Mouse (Mus musculus): Measurements from ENCODE around the gene Praf2. TPM values are rescaled to one million over a fixed set of nuclear protein-coding genes. Genes with fewer than 3 reads are reported as not detected.
"Not testable (repeated sequence)": the region's sequence is repeated elsewhere in the genome, so short reads cannot be mapped to it uniquely, and the experiment has no call there.

Praf2 gene
- polyA plus RNA-seq, 1 experiment from 2014 or later, result 81.1 TPM

- Histone ChIP-seq H3K27me3 (replicated peaks; ENCODE audit: control insufficient read depth, insufficient read depth, low read length) (no peaks in the 10 kb centered on the region), H3K36me3 (ENCODE audit: control insufficient read depth, insufficient read depth, low read length) (no peaks in the 10 kb centered on the region), H3K4me1 (replicated peaks; ENCODE audit: control insufficient read depth, insufficient read depth, low read length) (no peaks in the 10 kb centered on the region), H3K4me2 (ENCODE audit: low read length) (no peak overlapping the region), H3K4me3 (ENCODE audit: low read depth, low read length) (no peak overlapping the region), H3K9me3 (ENCODE audit: control insufficient read depth, low read length) (no peaks in the 10 kb centered on the region), H3K9ac (ENCODE audit: low read length) (no peak overlapping the region), H3K27ac (ENCODE audit: low read depth) (no peak overlapping the region)
- whole genome bisulfite sequencing, result 56% methylated on average over 5 of the region's 5 CpGs
- ATAC-seq (replicated peaks; ENCODE audit: low FRiP score, low TSS enrichment, low read depth) (no peak), DNase-seq (ENCODE audit: low spot score) (no peak)
Measured at GRCm38 (mm10) chrX:7743470-7743869, 15.2 kb downstream of the Praf2 start.

- H3K4me3 ChIP-seq (ENCODE audit: low read depth, low read length), result no peak overlapping the region
- ATAC-seq (replicated peaks; ENCODE audit: low FRiP score, low TSS enrichment, low read depth) (no peak), DNase-seq (ENCODE audit: low spot score) (no peak)
- no peaks in the 10 kb centered on the region for H3K27me3 ChIP-seq (replicated peaks; ENCODE audit: control insufficient read depth, insufficient read depth, low read length)
- no peaks in the 10 kb centered on the region for H3K4me1 ChIP-seq (replicated peaks; ENCODE audit: control insufficient read depth, insufficient read depth, low read length)
- WGBS, result 47% methylated on average over 1 of the region's 1 CpGs
- H3K27ac ChIP-seq (ENCODE audit: low read depth), result no peak overlapping the region
- H3K9me3 ChIP-seq (ENCODE audit: control insufficient read depth, low read length), result no peaks in the 10 kb centered on the region
- no peak overlapping the region for H3K4me2 ChIP-seq (ENCODE audit: low read length)
- no peaks in the 10 kb centered on the region for H3K36me3 ChIP-seq (ENCODE audit: control insufficient read depth, insufficient read depth, low read length)
- H3K9ac ChIP-seq (ENCODE audit: low read length), result no peak overlapping the region
Measured at GRCm38 (mm10) chrX:7744940-7745339, 16.7 kb downstream of the Praf2 start.

- H3K36me3 ChIP-seq (ENCODE audit: control insufficient read depth, insufficient read depth, low read length), result no peaks in the 10 kb centered on the region
- no peaks in the 10 kb centered on the region for H3K4me1 ChIP-seq (replicated peaks; ENCODE audit: control insufficient read depth, insufficient read depth, low read length)
- no peak for DNase-seq (ENCODE audit: low spot score)
- ATAC-seq (replicated peaks; ENCODE audit: low FRiP score, low TSS enrichment, low read depth), result no peak
- H3K27ac ChIP-seq (ENCODE audit: low read depth), result no peak overlapping the region
- H3K9me3 ChIP-seq (ENCODE audit: control insufficient read depth, low read length), result no peaks in the 10 kb centered on the region
- H3K4me3 ChIP-seq (ENCODE audit: low read depth, low read length), result no peak overlapping the region
- H3K27me3 ChIP-seq (replicated peaks; ENCODE audit: control insufficient read depth, insufficient read depth, low read length), result no peaks in the 10 kb centered on the region
- WGBS, result 84% methylated on average over 8 of the region's 8 CpGs
- no peak overlapping the region for H3K4me2 ChIP-seq (ENCODE audit: low read length)
- no peak overlapping the region for H3K9ac ChIP-seq (ENCODE audit: low read length)
Measured at GRCm38 (mm10) chrX:7745429-7745828, 17.2 kb downstream of the Praf2 start.

GRCm38 (mm10) chrX:7750432-7751116, 22.3 kb downstream of the Praf2 start, which contains the start of gene Ccdc120:
Ccdc120 (minus strand) TSS chrX:7750905.
- DNase-seq (ENCODE audit: low spot score) (peak; percentile 73), ATAC-seq (replicated peaks; ENCODE audit: low FRiP score, low TSS enrichment, low read depth) (peak; percentile 85)
- no peaks in the 10 kb centered on the region for H3K27me3 ChIP-seq (replicated peaks; ENCODE audit: control insufficient read depth, insufficient read depth, low read length)
- H3K4me3 ChIP-seq (ENCODE audit: low read depth, low read length), result peak within 1 kb of the TSS; percentile 54
- no peaks in the 10 kb centered on the region for H3K4me1 ChIP-seq (replicated peaks; ENCODE audit: control insufficient read depth, insufficient read depth, low read length)
- H3K9ac ChIP-seq (ENCODE audit: low read length), result peak within 1 kb of the TSS; percentile 45
- H3K4me2 ChIP-seq (ENCODE audit: low read length), result peak within 1 kb of the TSS; percentile 48
- H3K36me3 ChIP-seq (ENCODE audit: control insufficient read depth, insufficient read depth, low read length), result no peaks in the 10 kb centered on the region
- no peak within 1 kb of the TSS for H3K27ac ChIP-seq (ENCODE audit: low read depth)
- H3K9me3 ChIP-seq (ENCODE audit: control insufficient read depth, low read length), result no peaks in the 10 kb centered on the region
- 9% methylated on average over 49 of the region's 56 CpGs for WGBS

- WGBS, result 15% methylated on average over 3 of the region's 3 CpGs
- H3K4me3 ChIP-seq (ENCODE audit: low read depth, low read length); H3K36me3 ChIP-seq (ENCODE audit: control insufficient read depth, insufficient read depth, low read length); DNase-seq (ENCODE audit: low spot score); ATAC-seq (replicated peaks; ENCODE audit: low FRiP score, low TSS enrichment, low read depth); H3K4me2 ChIP-seq (ENCODE audit: low read length); H3K9me3 ChIP-seq (ENCODE audit: control insufficient read depth, low read length); H3K27me3 ChIP-seq (replicated peaks; ENCODE audit: control insufficient read depth, insufficient read depth, low read length); H3K27ac ChIP-seq (ENCODE audit: low read depth); H3K4me1 ChIP-seq (replicated peaks; ENCODE audit: control insufficient read depth, insufficient read depth, low read length); H3K9ac ChIP-seq (ENCODE audit: low read length): not testable (repeated sequence)
Measured at GRCm38 (mm10) chrX:7753627-7754026, 25.4 kb downstream of the Praf2 start.

- DNase-seq (ENCODE audit: low spot score), result peak; percentile 74
- no peaks in the 10 kb centered on the region for H3K4me1 ChIP-seq (replicated peaks; ENCODE audit: control insufficient read depth, insufficient read depth, low read length)
- H3K27ac ChIP-seq (ENCODE audit: low read depth), result peak within 1 kb of the TSS; percentile 69
- no peaks in the 10 kb centered on the region for H3K9me3 ChIP-seq (ENCODE audit: control insufficient read depth, low read length)
- H3K9ac ChIP-seq (ENCODE audit: low read length), result peak within 1 kb of the TSS; percentile 55
- H3K4me2 ChIP-seq (ENCODE audit: low read length), result peak within 1 kb of the TSS; percentile 55
- 20% methylated on average over 30 of the region's 38 CpGs for WGBS
- no peaks in the 10 kb centered on the region for H3K27me3 ChIP-seq (replicated peaks; ENCODE audit: control insufficient read depth, insufficient read depth, low read length)
- peak within 1 kb of the TSS; percentile 62 for H3K4me3 ChIP-seq (ENCODE audit: low read depth, low read length)
- ATAC-seq (replicated peaks; ENCODE audit: low FRiP score, low TSS enrichment, low read depth), result peak; percentile 96
- H3K36me3 ChIP-seq (ENCODE audit: control insufficient read depth, insufficient read depth, low read length), result peaks cover 7% of the 10 kb centered on the region
Measured at GRCm38 (mm10) chrX:7762137-7762920, 34.1 kb downstream of the Praf2 start, which contains the start of gene Tfe3. Tfe3 (plus strand) TSS chrX:7762560.

GRCm38 (mm10) chrX:7762921-7763197, 34.6 kb downstream of the Praf2 start:
- H3K4me1 ChIP-seq (replicated peaks; ENCODE audit: control insufficient read depth, insufficient read depth, low read length), result no peaks in the 10 kb centered on the region
- peak overlapping the region; percentile 55 for H3K4me2 ChIP-seq (ENCODE audit: low read length)
- H3K27me3 ChIP-seq (replicated peaks; ENCODE audit: control insufficient read depth, insufficient read depth, low read length), result no peaks in the 10 kb centered on the region
- ATAC-seq (replicated peaks; ENCODE audit: low FRiP score, low TSS enrichment, low read depth), result peak; percentile 21
- H3K9me3 ChIP-seq (ENCODE audit: control insufficient read depth, low read length), result no peaks in the 10 kb centered on the region
- DNase-seq (ENCODE audit: low spot score), result no peak
- H3K36me3 ChIP-seq (ENCODE audit: control insufficient read depth, insufficient read depth, low read length), result peaks cover 12% of the 10 kb centered on the region
- 10% methylated on average over 19 of the region's 21 CpGs for WGBS
- peak overlapping the region; percentile 69 for H3K27ac ChIP-seq (ENCODE audit: low read depth)
- peak overlapping the region; percentile 55 for H3K9ac ChIP-seq (ENCODE audit: low read length)
- H3K4me3 ChIP-seq (ENCODE audit: low read depth, low read length), result peak overlapping the region; percentile 62

GRCm38 (mm10) chrX:7763631-7764393, 35.6 kb downstream of the Praf2 start:
- Histone ChIP-seq H3K27ac (ENCODE audit: low read depth) (peak overlapping the region; percentile 69), H3K9me3 (ENCODE audit: control insufficient read depth, low read length) (no peaks in the 10 kb centered on the region), H3K9ac (ENCODE audit: low read length) (peak overlapping the region; percentile 55), H3K4me3 (ENCODE audit: low read depth, low read length) (peak overlapping the region; percentile 62), H3K27me3 (replicated peaks; ENCODE audit: control insufficient read depth, insufficient read depth, low read length) (no peaks in the 10 kb centered on the region), H3K4me2 (ENCODE audit: low read length) (peak overlapping the region; percentile 55), H3K4me1 (replicated peaks; ENCODE audit: control insufficient read depth, insufficient read depth, low read length) (no peaks in the 10 kb centered on the region), H3K36me3 (ENCODE audit: control insufficient read depth, insufficient read depth, low read length) (peaks cover 14% of the 10 kb centered on the region)
- WGBS, result 13% methylated on average over 22 of the region's 22 CpGs
- DNase-seq (ENCODE audit: low spot score), result peak; percentile 64
- ATAC-seq (replicated peaks; ENCODE audit: low FRiP score, low TSS enrichment, low read depth), result no peak

All from intestine, embryonic 14.5 days (tissue).